Mouse (Mus musculus) frontal cortex, postnatal 25 days (tissue): ENCODE data around the gene Akr1c14.
"Not testable (repeated sequence)": the region's sequence is repeated elsewhere in the genome, so short reads cannot be mapped to it uniquely, and the experiment has no call there.

Experiments used
- DNase-seq, 2 experiments: peaks; one replicate each; pipeline ENCODE4 v3.0.0; 2022; ENCODE audit warnings: low spot score in 2 of 2

Gene Akr1c14

DNA sequence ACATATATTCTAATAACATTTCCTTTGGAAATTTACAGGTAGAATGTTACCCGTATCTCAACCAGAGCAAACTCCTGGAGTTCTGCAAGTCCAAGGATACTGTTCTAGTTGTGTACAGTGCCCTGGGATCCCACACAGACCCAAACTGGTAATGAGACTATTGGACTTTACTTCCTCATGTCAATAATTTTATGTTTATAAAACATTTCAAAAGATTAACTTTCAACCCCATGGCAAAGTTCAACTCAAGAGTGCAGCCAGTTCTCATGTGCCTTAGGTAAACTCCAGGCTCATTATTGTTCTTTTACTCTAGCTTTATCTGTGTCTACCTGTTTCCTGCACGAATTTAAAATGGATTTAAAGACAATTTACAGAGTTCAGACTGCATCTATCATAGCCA is at the start of gene Akr1c14:
TSS of gene Akr1c14 (plus strand) at position 293 of the 400 bp plus-strand sequence.
- no peak for DNase-seq

DNA sequence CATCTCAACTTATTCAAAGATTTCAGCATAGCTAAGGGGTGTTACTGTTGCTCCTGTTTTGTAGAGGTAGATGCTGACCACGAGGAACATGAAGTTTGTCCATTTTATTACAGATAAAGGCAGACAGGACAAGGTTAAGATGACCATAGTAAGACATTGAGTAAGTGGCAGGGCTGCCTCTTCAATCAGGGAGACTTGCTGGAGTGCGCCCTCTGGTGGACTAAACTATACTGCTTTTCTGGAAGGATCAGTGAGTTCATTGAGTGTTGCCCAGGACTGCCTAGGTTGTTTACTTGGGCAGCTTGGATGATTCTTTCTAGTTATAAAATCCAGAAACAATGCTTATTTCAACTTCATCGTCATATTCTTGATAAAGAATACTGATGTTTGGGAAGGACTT is 47.1 kb upstream of the Akr1c14 start:
- DNase-seq, result peak; percentile 56 to 67

- DNase-seq, result no peak
Observed at GRCm38 (mm10) chr13:4010784-4011183, 38.0 kb upstream of the Akr1c14 start.

DNA sequence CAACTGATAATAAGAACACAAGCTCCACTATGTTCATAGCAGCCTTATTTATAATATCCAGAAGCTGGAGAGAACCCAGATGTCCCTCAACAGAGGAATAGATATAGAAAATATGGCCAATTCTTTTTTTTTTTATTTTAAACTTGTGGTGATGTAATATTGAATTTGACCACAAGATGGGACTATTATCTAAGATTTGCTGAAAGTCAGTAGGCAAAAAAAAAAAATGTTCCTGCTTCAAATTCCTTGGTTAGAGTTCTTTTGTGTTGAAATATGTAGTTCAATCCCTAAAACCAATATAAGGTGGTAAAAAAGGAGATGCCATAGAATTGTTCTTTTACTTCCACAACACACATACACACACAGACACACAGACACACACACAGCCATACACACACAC is 35.0 kb upstream of the Akr1c14 start:
- DNase-seq, result no peak

DNA sequence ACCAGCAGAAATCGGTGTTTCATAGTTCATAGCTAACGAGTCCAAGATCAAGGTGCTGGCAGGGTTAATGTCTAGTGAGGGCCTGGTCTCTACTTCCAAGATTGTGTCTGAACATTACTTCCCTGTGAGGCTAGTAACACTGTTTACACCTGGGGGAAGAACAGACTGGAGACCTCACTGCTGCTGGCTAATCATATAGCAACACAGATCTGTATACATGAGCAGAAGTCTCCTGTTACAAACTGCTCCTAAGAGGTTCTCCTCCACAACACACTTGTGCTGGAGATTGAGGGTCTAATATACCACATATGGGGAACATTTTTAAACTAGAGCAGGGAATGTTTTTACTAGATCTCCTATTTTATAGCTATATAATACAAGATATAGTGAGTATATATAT is 18.9 kb upstream of the Akr1c14 start:
- no peak for DNase-seq

DNA sequence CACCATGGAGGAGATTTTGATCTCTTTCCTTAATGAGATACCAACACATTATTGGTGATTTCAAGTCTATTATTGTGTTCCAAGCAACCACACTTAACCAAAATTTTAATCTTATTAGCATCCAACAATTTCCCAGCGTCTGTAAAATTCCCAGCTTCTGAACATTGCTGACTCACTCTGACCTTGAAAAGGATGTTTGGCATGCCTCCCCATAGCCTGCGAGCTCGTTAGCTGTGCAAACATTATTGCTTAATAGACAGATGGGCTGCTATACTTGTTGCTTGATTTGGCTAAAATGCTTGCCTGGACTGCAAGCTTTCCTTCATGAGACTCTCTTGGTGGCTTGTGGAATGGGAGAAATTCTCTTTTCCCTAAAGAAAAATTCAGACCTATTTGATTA is 16.3 kb upstream of the Akr1c14 start:
- no peak for DNase-seq

GRCm38 (mm10) chr13:4035052-4035451 is 13.8 kb upstream of the Akr1c14 start:
- DNase-seq, result no peak

- no peak for DNase-seq
Observed at GRCm38 (mm10) chr13:4046113-4046512, 2.7 kb upstream of the Akr1c14 start.

GRCm38 (mm10) chr13:4046841-4047240 is 2.0 kb upstream of the Akr1c14 start:
- no peak for DNase-seq

GRCm38 (mm10) chr13:4048226-4048625 is 585 bp upstream of the Akr1c14 start:
- no peak for DNase-seq

GRCm38 (mm10) chr13:4049655-4050054 is 844 bp downstream of the Akr1c14 start:
- no peak for DNase-seq

GRCm38 (mm10) chr13:4055450-4055849 is 6.6 kb downstream of the Akr1c14 start:
- no peak for DNase-seq

GRCm38 (mm10) chr13:4056211-4056610 is 7.4 kb downstream of the Akr1c14 start:
- no peak for DNase-seq

DNA sequence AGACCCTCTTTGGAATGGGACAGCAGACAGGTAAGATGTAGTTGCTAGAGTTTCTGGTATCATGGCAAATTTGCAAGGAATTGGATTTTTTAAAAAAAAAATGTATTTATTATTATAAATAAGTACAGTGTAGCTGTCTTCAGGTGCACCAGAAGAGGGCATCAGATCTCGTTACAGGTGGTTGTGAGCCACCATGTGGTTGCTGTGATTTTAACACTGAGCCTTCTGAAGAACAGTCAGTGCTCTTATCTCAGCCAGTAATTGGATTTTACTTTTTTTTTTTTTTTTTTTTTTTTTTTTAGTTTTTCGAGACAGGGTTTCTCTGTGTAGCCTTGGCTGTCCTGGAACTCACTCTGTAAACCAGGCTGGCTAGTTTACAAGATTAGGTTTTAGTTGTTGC is 9.4 kb downstream of the Akr1c14 start:
- DNase-seq, result not testable (repeated sequence)

GRCm38 (mm10) chr13:4059363-4059762 is 10.6 kb downstream of the Akr1c14 start:
- DNase-seq, result no peak

GRCm38 (mm10) chr13:4060214-4060730 is 11.5 kb downstream of the Akr1c14 start:
- no peak for DNase-seq

- DNase-seq, result no peak
Observed at GRCm38 (mm10) chr13:4076517-4077435, 28.0 kb downstream of the Akr1c14 start.

- DNase-seq, result no peak
Observed at GRCm38 (mm10) chr13:4079876-4080275, 31.1 kb downstream of the Akr1c14 start.

- DNase-seq, result no peak
Observed at GRCm38 (mm10) chr13:4101691-4102090, 52.9 kb downstream of the Akr1c14 start.

GRCm38 (mm10) chr13:4102721-4103120 is 53.9 kb downstream of the Akr1c14 start:
- no peak for DNase-seq

GRCm38 (mm10) chr13:4110281-4111188 is 61.7 kb downstream of the Akr1c14 start:
- peak; percentile 25 to 50 for DNase-seq

GRCm38 (mm10) chr13:4119181-4119904 is 70.5 kb downstream of the Akr1c14 start:
- DNase-seq, result no peak
